Mouse (Mus musculus) lung, adult 2 months (tissue): ENCODE data around the gene Xk. TPM values are rescaled to one million over a fixed set of nuclear protein-coding genes. Genes with fewer than 3 reads are reported as not detected.

Experiments
- DNase-seq: peaks from one replicate; pipeline ENCODE4 v3.0.0; 2022
- H3K4me1 ChIP-seq: fragments of 200-500 bp; 2 replicates; pipeline ENCODE4 v1.6.1; 2011; ENCODE audit warnings: low read length; ENCODE audit not compliant: control insufficient read depth, insufficient read depth
- H3K4me3 ChIP-seq: fragments of 200-500 bp; replicated peaks from 2 replicates; pipeline ENCODE3; 2011; ENCODE audit warnings: low read depth, mild to moderate bottlenecking, control low read depth, low read length; ENCODE audit errors: extremely low read depth
- CTCF ChIP-seq: fragments of 200-500 bp; IDR thresholded peaks from 2 replicates; pipeline ENCODE4 v1.5.1; 2011; ENCODE audit warnings: mild to moderate bottlenecking, low read length, control low read depth; ENCODE audit not compliant: insufficient read depth
- POLR2A ChIP-seq: fragments of 200-500 bp; IDR thresholded peaks from 2 replicates; pipeline ENCODE4 v1.6.1; 2011; ENCODE audit warnings: low read depth, mild to moderate bottlenecking, control low read depth, low read length, borderline replicate concordance; ENCODE audit errors: extremely low read depth
- WGBS: fragments of 180-500 bp; shearing (Covaris S2); methylation state at CpG from one replicate; pipeline ENCODE4 v1.1.7; 2018; 5-methylcytosine and 5-hydroxymethylcytosine counted together
- polyA plus RNA-seq: library from polyadenylated mRNA; depleted of rRNA; stranded (reverse); fragments of >200 nt; gene quantifications from 2 replicates; pipeline ENCODE4 v1.2.3, GENCODE M21; 2012; rRNA removed

Xk gene
- polyA plus RNA-seq = 0.67 and 0.90 TPM in 2 replicates

DNA sequence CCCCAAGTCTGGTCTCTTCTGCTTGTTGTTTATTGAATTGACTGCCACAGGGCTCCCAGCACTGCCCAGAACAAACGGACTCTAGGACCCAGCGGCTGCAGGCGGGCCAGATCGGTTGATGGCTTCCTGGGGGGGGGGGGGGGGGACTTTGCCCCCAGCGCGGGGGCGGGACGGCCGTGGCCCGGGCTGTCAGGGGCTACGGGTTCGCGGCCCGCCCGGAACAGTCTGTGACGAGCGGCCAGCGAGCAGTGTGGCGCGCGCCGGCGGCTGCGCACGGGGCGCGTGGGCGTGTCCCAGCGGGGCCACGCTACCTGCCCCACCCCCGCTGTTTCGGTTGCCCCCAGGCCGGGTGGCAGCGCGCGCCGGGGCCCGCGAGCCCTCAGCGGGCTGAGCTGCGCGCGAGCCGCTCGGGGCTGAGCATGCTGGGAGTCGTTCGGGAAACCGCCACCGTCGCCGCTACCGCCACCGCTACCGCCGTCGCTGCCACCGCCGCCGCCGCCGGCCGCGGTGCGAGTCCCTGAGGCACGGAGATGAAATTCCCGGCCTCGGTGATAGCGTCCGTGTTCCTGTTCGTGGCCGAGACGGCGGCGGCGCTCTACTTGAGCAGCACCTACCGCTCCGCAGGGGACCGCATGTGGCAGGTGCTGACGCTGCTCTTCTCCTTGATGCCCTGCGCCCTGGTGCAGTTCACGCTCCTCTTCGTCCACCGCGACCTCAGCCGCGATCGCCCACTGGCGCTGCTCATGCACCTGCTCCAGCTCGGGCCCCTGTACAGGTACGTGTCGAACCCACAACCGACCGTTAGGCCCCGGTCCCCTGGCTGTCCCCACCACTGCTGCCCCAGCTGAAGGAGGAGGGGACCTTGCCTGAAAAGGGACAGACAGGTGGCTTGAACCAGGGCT, at the start of gene Xk:
Gene Xk (plus strand): TSS at position 297 of the 902 bp plus-strand sequence.
- DNase-seq = peak; percentile 25
- no peak for TF ChIP-seq POLR2A
- TF ChIP-seq CTCF = no peak
- peak within 1 kb of the TSS; percentile 67 for H3K4me3 ChIP-seq
- 16% methylated on average over 93 of the region's 94 CpGs for WGBS
- H3K4me1 ChIP-seq = no peaks in the 10 kb centered on the region

DNA sequence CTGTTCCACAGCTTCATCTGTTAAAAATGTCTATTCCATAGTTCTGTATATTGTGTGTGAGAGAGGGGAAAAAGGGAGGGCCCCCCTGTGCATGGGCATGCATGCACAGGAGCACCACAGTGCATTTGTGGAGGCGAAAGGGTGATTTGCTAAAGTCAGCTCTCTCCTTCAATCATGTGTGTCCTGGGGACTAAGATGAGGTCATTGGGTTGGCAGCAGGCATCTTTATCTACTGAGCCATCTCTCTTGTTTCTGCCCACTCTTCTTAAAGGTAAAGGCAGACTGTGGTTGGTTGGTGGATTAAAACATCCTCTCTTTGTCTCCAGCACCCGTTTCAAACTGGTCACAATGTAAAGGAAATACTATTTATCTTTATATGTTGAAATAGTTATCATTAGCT, 45.5 kb upstream of the Xk start:
- H3K4me1 ChIP-seq = no peaks in the 10 kb centered on the region
- WGBS = 56% methylated on average over 2 of the region's 2 CpGs
- DNase-seq = no peak
- no peak for TF ChIP-seq POLR2A
- no peak overlapping the region for H3K4me3 ChIP-seq

DNA sequence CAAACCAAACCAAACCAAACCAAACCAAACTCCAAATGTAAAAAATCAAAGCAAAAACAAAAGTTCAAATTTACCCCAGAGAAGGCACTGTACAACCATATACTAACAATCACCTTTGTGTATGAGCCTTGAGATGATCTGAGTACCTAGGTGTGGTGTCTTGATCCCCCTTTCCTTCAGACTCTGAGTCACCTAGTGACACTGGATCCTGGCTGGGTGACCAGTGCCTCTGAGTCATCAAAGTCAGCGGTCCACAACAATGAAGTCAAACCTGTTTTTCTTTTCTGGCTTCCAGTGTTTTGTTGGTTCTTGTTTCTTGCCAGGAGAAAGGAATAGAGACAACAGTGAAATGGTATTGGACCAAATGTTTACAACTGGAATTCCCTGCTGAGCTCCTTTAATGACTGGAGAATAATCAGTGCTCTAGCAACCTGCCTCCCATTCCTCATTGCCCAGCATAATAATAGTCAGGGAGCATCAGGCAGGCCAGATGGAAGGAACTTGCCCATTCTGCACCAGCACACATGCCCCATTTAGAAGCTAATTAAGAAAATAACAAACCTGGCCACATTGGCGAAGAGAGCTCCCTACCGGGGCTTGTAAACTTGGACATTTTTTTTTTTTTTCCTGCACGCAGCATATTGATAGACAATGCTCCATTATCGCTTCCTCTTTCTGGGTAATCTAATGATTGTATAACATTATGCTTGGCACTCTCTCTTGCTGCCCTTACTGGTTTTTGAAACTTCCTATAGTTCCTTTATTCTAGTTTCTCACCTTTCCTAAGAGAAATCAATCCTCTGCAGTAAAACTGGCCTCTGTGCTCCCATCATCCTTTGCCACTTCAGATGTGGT, 31.6 kb upstream of the Xk start:
- WGBS = 67% methylated on average over 5 of the region's 5 CpGs
- DNase-seq = no peak

DNA sequence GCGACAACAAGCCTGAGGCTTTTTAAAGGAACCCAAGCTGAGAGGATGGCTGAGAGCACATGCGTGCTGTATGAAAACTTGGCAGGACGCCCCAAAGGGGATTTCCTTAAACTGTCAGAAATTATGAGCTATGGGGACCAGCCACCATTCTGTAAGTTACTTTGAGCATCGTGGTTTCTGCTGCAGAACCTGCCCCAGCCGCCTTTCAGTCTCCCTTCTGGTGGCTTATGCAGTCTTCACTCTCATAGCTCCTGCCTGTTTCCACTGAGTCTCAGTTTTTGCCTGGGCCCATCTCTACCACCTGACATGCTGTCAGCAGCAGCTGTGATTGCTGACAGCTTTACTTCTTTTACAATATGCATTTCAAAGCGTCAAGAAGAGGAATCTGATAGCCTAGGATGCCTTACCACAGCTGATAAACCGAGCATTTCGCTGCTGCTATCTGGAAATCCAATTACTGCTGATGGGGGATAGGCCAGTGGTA, 29.1 kb upstream of the Xk start:
- 47% methylated on average over 8 of the region's 8 CpGs for WGBS
- Histone ChIP-seq H3K4me3 (no peak overlapping the region), H3K4me1 (no peaks in the 10 kb centered on the region)
- DNase-seq = no peak
- TF ChIP-seq POLR2A (no peak), CTCF (no peak)

More for the DNA sequence above, 31.6 kb upstream of the Xk start:
- no peak overlapping the region for H3K4me3 ChIP-seq
- H3K4me1 ChIP-seq = no peaks in the 10 kb centered on the region
- TF ChIP-seq POLR2A = no peak
- no peak for TF ChIP-seq CTCF

DNA sequence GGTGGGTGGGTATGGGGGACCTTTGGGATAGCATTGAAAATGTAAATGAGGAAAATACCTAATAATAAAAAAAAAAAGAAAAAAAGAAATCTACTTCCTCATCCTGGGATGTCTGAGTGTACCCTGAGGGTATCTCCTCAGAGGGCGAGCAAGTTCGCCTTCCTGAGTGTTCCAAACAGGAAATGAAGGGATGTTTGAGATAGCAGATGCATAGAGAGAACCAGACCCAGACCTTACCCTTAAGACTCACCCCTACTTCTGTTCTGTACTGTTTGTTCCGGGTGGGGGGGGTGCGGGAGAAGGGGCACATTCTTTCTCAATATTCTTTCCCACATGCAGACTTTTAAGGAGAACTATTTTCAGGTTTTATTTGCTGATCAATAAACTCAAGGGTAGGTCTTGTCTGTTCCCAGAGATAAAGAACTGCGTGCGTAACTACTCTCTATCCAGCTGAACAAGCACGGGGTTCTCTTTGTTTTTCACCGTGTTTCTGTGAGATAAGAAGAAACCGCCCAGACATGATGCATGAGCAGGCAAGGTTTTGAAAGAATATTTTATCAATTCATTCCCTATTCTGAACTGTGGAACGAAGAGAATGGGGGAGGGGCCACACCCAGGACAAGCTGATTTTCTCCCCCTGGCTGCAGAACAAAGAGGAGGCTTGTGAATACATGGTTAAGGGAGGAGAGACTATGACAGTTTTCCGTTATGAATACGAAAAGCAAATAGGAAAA, 27.8 kb upstream of the Xk start:
- TF ChIP-seq CTCF (no peak), POLR2A (no peak)
- Histone ChIP-seq H3K4me3 (no peak overlapping the region), H3K4me1 (no peaks in the 10 kb centered on the region)
- DNase-seq = no peak
- WGBS = 48% methylated on average over 12 of the region's 12 CpGs

DNA sequence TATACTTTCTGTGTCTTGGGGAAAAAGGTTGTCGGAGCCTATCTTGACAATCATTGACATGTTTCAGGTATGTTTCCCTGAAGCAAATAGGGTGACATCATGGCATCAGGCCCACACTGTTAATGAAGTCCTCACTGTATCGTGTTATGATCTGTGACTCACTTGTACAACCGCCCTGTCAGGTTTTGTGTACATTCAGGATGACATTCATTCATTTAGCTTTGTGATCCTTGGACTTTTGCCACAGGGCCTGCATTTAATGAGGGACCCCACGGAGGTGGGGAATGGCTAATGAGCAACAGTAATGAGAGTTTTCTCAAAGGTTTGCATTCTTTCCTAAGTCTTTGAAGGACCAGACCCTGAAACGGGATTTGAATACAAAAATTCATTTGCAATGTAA, 23.6 kb upstream of the Xk start:
- TF ChIP-seq CTCF (no peak), POLR2A (no peak)
- H3K4me3 ChIP-seq = no peak overlapping the region
- DNase-seq = no peak
- 56% methylated on average over 5 of the region's 5 CpGs for WGBS
- H3K4me1 ChIP-seq = no peaks in the 10 kb centered on the region

DNA sequence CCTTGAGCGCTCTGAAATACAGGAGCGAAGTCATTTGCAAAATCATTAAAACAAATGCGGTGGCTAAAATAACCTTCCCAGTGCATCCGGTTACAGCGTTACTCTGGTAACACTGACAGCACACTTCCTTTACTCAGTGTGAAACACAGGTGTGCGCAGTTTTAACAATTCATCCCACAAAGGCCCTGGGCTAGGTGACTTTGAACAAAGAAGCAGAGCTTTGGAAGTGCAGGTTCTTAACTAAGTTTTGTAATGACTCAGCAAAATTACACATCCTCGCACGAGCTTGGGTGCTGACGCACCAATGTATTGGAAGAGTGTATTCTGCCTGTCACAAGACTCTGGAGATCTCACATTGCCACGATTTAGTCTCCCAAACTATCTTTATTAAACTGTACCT, 18.6 kb upstream of the Xk start:
- DNase-seq = no peak
- Histone ChIP-seq H3K4me3 (no peak overlapping the region), H3K4me1 (no peaks in the 10 kb centered on the region)
- 68% methylated on average over 10 of the region's 10 CpGs for WGBS
- no peak for TF ChIP-seq CTCF
- TF ChIP-seq POLR2A = no peak

DNA sequence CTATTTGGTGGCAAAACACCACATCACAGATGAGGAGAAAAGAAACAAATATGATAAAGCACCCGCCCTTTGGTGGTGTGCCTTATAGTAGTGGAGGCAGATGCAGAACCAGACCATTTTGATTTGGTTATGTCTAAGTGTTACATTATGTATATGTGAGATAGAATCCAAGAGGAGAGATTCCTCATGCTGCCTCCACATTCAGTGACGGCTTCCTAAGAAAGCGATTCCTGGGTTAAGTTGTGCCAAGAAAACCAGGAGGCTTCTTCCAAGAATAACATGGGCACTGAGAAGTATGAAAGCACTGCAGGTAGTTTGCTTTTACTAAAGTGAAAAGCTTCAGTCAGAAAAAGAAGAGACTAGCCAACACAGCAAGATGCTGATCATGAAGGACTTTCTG, 17.7 kb upstream of the Xk start:
- DNase-seq = no peak
- no peak overlapping the region for H3K4me3 ChIP-seq
- 87% methylated on average over 3 of the region's 3 CpGs for WGBS
- TF ChIP-seq CTCF = no peak
- TF ChIP-seq POLR2A = no peak
- no peaks in the 10 kb centered on the region for H3K4me1 ChIP-seq

DNA sequence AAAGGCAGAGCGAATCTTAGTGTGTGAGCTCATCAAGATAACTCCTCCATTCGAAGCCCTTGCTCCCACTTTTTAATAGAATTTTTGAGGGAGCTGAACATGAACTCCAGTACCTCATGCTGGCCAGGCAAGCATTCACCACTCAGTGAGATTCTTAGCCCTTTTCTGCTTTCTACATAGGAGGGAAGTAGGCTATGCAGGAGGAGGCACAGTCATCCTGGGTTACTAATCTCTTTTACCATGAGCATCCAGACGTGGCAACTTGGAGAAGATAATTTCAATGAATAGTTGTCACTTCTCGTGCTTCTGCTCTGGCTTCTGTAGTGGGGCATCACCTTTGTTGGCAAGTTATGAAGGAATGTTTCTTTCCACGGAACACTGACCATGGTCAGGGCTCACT, 15.8 kb upstream of the Xk start, which contains the start of gene Gm14862:
Gene Gm14862 (minus strand): TSS at position 134 of the 400 bp plus-strand sequence.
- no peak within 1 kb of the TSS for H3K4me3 ChIP-seq
- DNase-seq = no peak
- no peaks in the 10 kb centered on the region for H3K4me1 ChIP-seq
- no peak for TF ChIP-seq POLR2A
- TF ChIP-seq CTCF = no peak
- 71% methylated on average over 5 of the region's 5 CpGs for WGBS
